Mouse (Mus musculus) midbrain, embryonic 13.5 days (tissue): ENCODE data around the gene Hspa2. TPM values are rescaled to one million over a fixed set of nuclear protein-coding genes. Genes with fewer than 3 reads are reported as not detected.
A peak's percentile ranks its signal among the peaks of the same experiment; 100 is the strongest.

ENCODE experiments used
- ATAC-seq: fragments of 200-750 bp; cut with Nextera tagmentation; 2 replicates; pipeline ENCODE4 v1.8.0; 2017; ENCODE audit warnings: mild to moderate bottlenecking, moderate TSS enrichment, moderate library complexity
- H3K27ac ChIP-seq: fragments of 300-500 bp; sonication (generic); 2 replicates; pipeline ENCODE4 v1.5.1; 2015; ENCODE audit warnings: inconsistent platforms, mild to moderate bottlenecking, moderate library complexity
- H3K27me3 ChIP-seq: fragments of 300-500 bp; sonication (generic); 2 replicates; pipeline ENCODE4 v1.6.1; 2015; ENCODE audit warnings: mild to moderate bottlenecking, inconsistent platforms
- H3K36me3 ChIP-seq: fragments of 300-500 bp; sonication (generic); 2 replicates; pipeline ENCODE4 v1.6.1; 2015; ENCODE audit warnings: mild to moderate bottlenecking, inconsistent platforms
- H3K4me1 ChIP-seq: fragments of 300-500 bp; sonication (generic); replicated peaks from 2 replicates; pipeline ENCODE4 v1.6.1; 2015; ENCODE audit warnings: inconsistent platforms
- H3K4me2 ChIP-seq: fragments of 300-500 bp; sonication (generic); replicated peaks from 2 replicates; pipeline ENCODE4 v1.6.1; 2015; ENCODE audit warnings: moderate library complexity, mild to moderate bottlenecking, inconsistent platforms
- H3K4me3 ChIP-seq: fragments of 300-500 bp; sonication (generic); replicated peaks from 2 replicates; pipeline ENCODE4 v1.5.1; 2015; ENCODE audit warnings: mild to moderate bottlenecking, inconsistent platforms
- H3K9ac ChIP-seq: fragments of 300-500 bp; sonication (generic); replicated peaks from 2 replicates; pipeline ENCODE4 v1.6.1; 2015; ENCODE audit warnings: mild to moderate bottlenecking, inconsistent platforms
- H3K9me3 ChIP-seq: fragments of 300-500 bp; sonication (generic); 2 replicates; pipeline ENCODE4 v1.6.1; 2016; ENCODE audit warnings: mild to moderate bottlenecking, inconsistent platforms
- WGBS: fragments of 180-500 bp; shearing (Covaris S2); methylation state at CpG from one replicate; pipeline ENCODE4 v1.1.7; 2015; 5-methylcytosine and 5-hydroxymethylcytosine counted together
- polyA plus RNA-seq: library from polyadenylated mRNA; unstranded; fragments of >200 nt; fragmentation: Nextera tagmentation; extraction: Ambion mirVana; gene quantifications from 2 replicates; pipeline ENCODE4 v1.2.1, GENCODE M21; 2015

Hspa2 gene
- polyA plus RNA-seq: 5.1 TPM in 2 replicates

GRCm38 (mm10) chr12:76403886-76404537, at the start of gene Hspa2:
Gene Hspa2 (plus strand): TSS chr12:76404176.
- H3K36me3 ChIP-seq: no peaks in the 10 kb centered on the region
- ATAC-seq: peak; percentile 98
- H3K4me1 ChIP-seq: peaks cover 27% of the 10 kb centered on the region
- peak within 1 kb of the TSS; percentile 81 for H3K27ac ChIP-seq
- no peaks in the 10 kb centered on the region for H3K9me3 ChIP-seq
- H3K9ac ChIP-seq: peak within 1 kb of the TSS; percentile 62
- WGBS: under 1% methylated on average over 52 of the region's 54 CpGs
- peak within 1 kb of the TSS; percentile 74 for H3K4me2 ChIP-seq
- peak within 1 kb of the TSS; percentile 58 for H3K4me3 ChIP-seq
- H3K27me3 ChIP-seq: peaks cover 59% of the 10 kb centered on the region

- H3K36me3 ChIP-seq: no peaks in the 10 kb centered on the region
- H3K27ac ChIP-seq: no peak overlapping the region
- no peak overlapping the region for H3K9ac ChIP-seq
- H3K4me2 ChIP-seq: no peak overlapping the region
- H3K4me1 ChIP-seq: no peaks in the 10 kb centered on the region
- WGBS: 47% methylated on average over 1 of the region's 1 CpGs
- H3K9me3 ChIP-seq: no peaks in the 10 kb centered on the region
- no peak for ATAC-seq
- H3K27me3 ChIP-seq: no peaks in the 10 kb centered on the region
- no peak overlapping the region for H3K4me3 ChIP-seq
These were observed 43.1 kb upstream of the Hspa2 start for GRCm38 (mm10) chr12:76360868-76361267.

- Histone ChIP-seq H3K9me3 (no peaks in the 10 kb centered on the region), H3K27me3 (no peaks in the 10 kb centered on the region)
- WGBS: 72% methylated on average over 9 of the region's 9 CpGs
These were observed 42.3 kb upstream of the Hspa2 start for GRCm38 (mm10) chr12:76361405-76362302.

GRCm38 (mm10) chr12:76362303-76362676, 41.7 kb upstream of the Hspa2 start:
- H3K36me3 ChIP-seq: no peaks in the 10 kb centered on the region
- WGBS: 91% methylated on average over 9 of the region's 9 CpGs
- no peak for ATAC-seq

More at GRCm38 (mm10) chr12:76361405-76362302, 42.3 kb upstream of the Hspa2 start:
- H3K9ac ChIP-seq: no peak overlapping the region
- H3K27ac ChIP-seq: no peak overlapping the region
- 0 out of 2 replicates have a peak, but pooled peaks cover 2% of the 10 kb centered on the region for H3K4me1 ChIP-seq
- no peaks in the 10 kb centered on the region for H3K36me3 ChIP-seq
- no peak for ATAC-seq
- no peak overlapping the region for H3K4me3 ChIP-seq
- no peak overlapping the region for H3K4me2 ChIP-seq

GRCm38 (mm10) chr12:76366276-76366675, 37.7 kb upstream of the Hspa2 start:
- no peak for ATAC-seq
- peaks cover 23% of the 10 kb centered on the region for H3K4me1 ChIP-seq
- H3K4me3 ChIP-seq: no peak overlapping the region
- no peak overlapping the region for H3K27ac ChIP-seq
- H3K9me3 ChIP-seq: no peaks in the 10 kb centered on the region
- H3K4me2 ChIP-seq: no peak overlapping the region
- H3K36me3 ChIP-seq: no peaks in the 10 kb centered on the region
- no peak overlapping the region for H3K9ac ChIP-seq
- H3K27me3 ChIP-seq: no peaks in the 10 kb centered on the region
- 87% methylated on average over 3 of the region's 3 CpGs for WGBS

More at GRCm38 (mm10) chr12:76362303-76362676, 41.7 kb upstream of the Hspa2 start:
- no peak overlapping the region for H3K27ac ChIP-seq
- peaks cover 7% of the 10 kb centered on the region for H3K4me1 ChIP-seq
- no peak overlapping the region for H3K9ac ChIP-seq
- no peaks in the 10 kb centered on the region for H3K9me3 ChIP-seq
- no peak overlapping the region for H3K4me3 ChIP-seq
- no peak overlapping the region for H3K4me2 ChIP-seq
- H3K27me3 ChIP-seq: no peaks in the 10 kb centered on the region

GRCm38 (mm10) chr12:76367096-76367995, 36.6 kb upstream of the Hspa2 start:
- Histone ChIP-seq H3K4me2 (peak overlapping the region; percentile 89), H3K4me3 (peak overlapping the region; percentile 90), H3K27me3 (no peaks in the 10 kb centered on the region), H3K9ac (peak overlapping the region; percentile 95), H3K36me3 (no peaks in the 10 kb centered on the region), H3K9me3 (no peaks in the 10 kb centered on the region), H3K27ac (0 out of 2 replicates have a peak overlapping the region, but pooled peaks have one; percentile 14), H3K4me1 (peaks cover 33% of the 10 kb centered on the region)
- ATAC-seq: no peak
- WGBS: 31% methylated on average over 14 of the region's 14 CpGs

- Histone ChIP-seq H3K4me1 (peaks cover 40% of the 10 kb centered on the region), H3K9me3 (no peaks in the 10 kb centered on the region), H3K4me3 (peak overlapping the region; percentile 90), H3K4me2 (peak overlapping the region; percentile 89), H3K9ac (peak overlapping the region; percentile 95), H3K27ac (peak overlapping the region; percentile 97), H3K36me3 (no peaks in the 10 kb centered on the region), H3K27me3 (no peaks in the 10 kb centered on the region)
- 8% methylated on average over 9 of the region's 9 CpGs for WGBS
- ATAC-seq: no peak
These were observed 35.7 kb upstream of the Hspa2 start for GRCm38 (mm10) chr12:76368201-76368789.

- peak overlapping the region; percentile 90 for H3K4me3 ChIP-seq
- H3K27me3 ChIP-seq: no peaks in the 10 kb centered on the region
- no peaks in the 10 kb centered on the region for H3K9me3 ChIP-seq
- peak overlapping the region; percentile 97 for H3K27ac ChIP-seq
- peak overlapping the region; percentile 95 for H3K9ac ChIP-seq
- ATAC-seq: 0 out of 2 replicates have a peak, but pooled peaks have one; percentile 0
- peak overlapping the region; percentile 89 for H3K4me2 ChIP-seq
- WGBS: under 1% methylated on average over 26 of the region's 26 CpGs
- H3K36me3 ChIP-seq: no peaks in the 10 kb centered on the region
- H3K4me1 ChIP-seq: peaks cover 40% of the 10 kb centered on the region
These were observed 35.2 kb upstream of the Hspa2 start for GRCm38 (mm10) chr12:76368790-76369205.

- under 1% methylated on average over 82 of the region's 96 CpGs for WGBS
- no peaks in the 10 kb centered on the region for H3K36me3 ChIP-seq
- H3K27me3 ChIP-seq: no peaks in the 10 kb centered on the region
- peak; percentile 92 for ATAC-seq
- H3K9ac ChIP-seq: peak within 1 kb of the TSS; percentile 95
- H3K4me2 ChIP-seq: peak within 1 kb of the TSS; percentile 89
- H3K27ac ChIP-seq: peak within 1 kb of the TSS; percentile 97
- H3K4me3 ChIP-seq: peak within 1 kb of the TSS; percentile 90
- peaks cover 40% of the 10 kb centered on the region for H3K4me1 ChIP-seq
- no peaks in the 10 kb centered on the region for H3K9me3 ChIP-seq
These were observed 34.6 kb upstream of the Hspa2 start, which contains the start of gene Zbtb25 for GRCm38 (mm10) chr12:76369206-76369977. Gene Zbtb25 (minus strand): TSS chr12:76369602.

GRCm38 (mm10) chr12:76369978-76370830, 33.8 kb upstream of the Hspa2 start, which contains the start of gene Zbtb1:
Gene Zbtb1 (plus strand): TSS chr12:76370266.
- H3K27ac ChIP-seq: peak within 1 kb of the TSS; percentile 97
- no peaks in the 10 kb centered on the region for H3K27me3 ChIP-seq
- peaks cover 40% of the 10 kb centered on the region for H3K4me1 ChIP-seq
- WGBS: under 1% methylated on average over 84 of the region's 99 CpGs
- peak within 1 kb of the TSS; percentile 90 for H3K4me3 ChIP-seq
- peak within 1 kb of the TSS; percentile 95 for H3K9ac ChIP-seq
- no peaks in the 10 kb centered on the region for H3K36me3 ChIP-seq
- H3K4me2 ChIP-seq: peak within 1 kb of the TSS; percentile 89
- peak; percentile 70 for ATAC-seq
- no peaks in the 10 kb centered on the region for H3K9me3 ChIP-seq
